Mouse (Mus musculus) midbrain, embryonic 11.5 days (tissue): ENCODE measurements around the gene Spn. TPM values are rescaled to one million over a fixed set of nuclear protein-coding genes. Genes with fewer than 3 reads are reported as not detected.
A peak's percentile ranks its signal among the peaks of the same experiment; 100 is the strongest.
"Not testable (repeated sequence)": the region's sequence is repeated elsewhere in the genome, so short reads cannot be mapped to it uniquely, and the experiment has no call there.

Experiments used
- ATAC-seq: fragments of 200-750 bp; cut with Nextera tagmentation; 2 replicates; pipeline ENCODE4 v1.8.0; 2017; ENCODE audit warnings: moderate TSS enrichment, moderate library complexity; ENCODE audit not compliant: low FRiP score
- DNase-seq: peaks from one replicate; pipeline ENCODE4 v3.0.0; 2015; ENCODE audit warnings: low spot score; ENCODE audit errors: missing footprints
- H3K27ac ChIP-seq: fragments of 300-500 bp; sonication (generic); 2 replicates; pipeline ENCODE4 v1.5.1; 2014; ENCODE audit warnings: low read depth, low read length
- H3K27me3 ChIP-seq: fragments of 300-500 bp; sonication (generic); 2 replicates; pipeline ENCODE4 v1.6.1; 2014; ENCODE audit warnings: mild to moderate bottlenecking, low read length, moderate library complexity, mixed read lengths; ENCODE audit not compliant: control insufficient read depth, insufficient read depth
- H3K36me3 ChIP-seq: fragments of 300-500 bp; sonication (generic); 2 replicates; pipeline ENCODE4 v1.6.1; 2014; ENCODE audit warnings: mild to moderate bottlenecking, low read length, moderate library complexity, mixed read lengths; ENCODE audit not compliant: control insufficient read depth, insufficient read depth
- H3K4me1 ChIP-seq: fragments of 300-500 bp; sonication (generic); 2 replicates; pipeline ENCODE4 v1.6.1; 2014; ENCODE audit warnings: low read length; ENCODE audit not compliant: control insufficient read depth, insufficient read depth
- H3K4me2 ChIP-seq: fragments of 300-500 bp; sonication (generic); 2 replicates; pipeline ENCODE4 v1.6.1; 2014; ENCODE audit warnings: mild to moderate bottlenecking, moderate library complexity
- H3K4me3 ChIP-seq: fragments of 300-500 bp; sonication (generic); 2 replicates; pipeline ENCODE4 v1.5.1; 2014; ENCODE audit warnings: low read depth, low read length
- H3K9ac ChIP-seq: fragments of 300-500 bp; sonication (generic); 2 replicates; pipeline ENCODE4 v1.6.1; 2014; ENCODE audit warnings: low read length
- H3K9me3 ChIP-seq: fragments of 300-500 bp; sonication (generic); 2 replicates; pipeline ENCODE4 v1.6.1; 2016; ENCODE audit warnings: low read length; ENCODE audit not compliant: control insufficient read depth
- WGBS: fragments of 180-500 bp; shearing (Covaris S2); extraction: QIAGEN DNeasy Blood & Tissue Kit; methylation state at CpG from one replicate; pipeline ENCODE4 v1.1.7; 2014; 5-methylcytosine and 5-hydroxymethylcytosine counted together
- polyA plus RNA-seq: library from polyadenylated mRNA; unstranded; fragments of >200 nt; fragmentation: Nextera tagmentation; extraction: Ambion mirVana; gene quantifications from 2 replicates; pipeline ENCODE4 v1.2.1, GENCODE M21; 2014

Gene Spn
- polyA plus RNA-seq, 1 experiment from 2014 or later: not detected

GRCm38 (mm10) chr7:127090154-127091113 is 47.2 kb downstream of the Spn start:
- Histone ChIP-seq H3K4me3 (no peak overlapping the region), H3K4me2 (no peak overlapping the region), H3K9me3 (no peaks in the 10 kb centered on the region), H3K27me3 (no peaks in the 10 kb centered on the region), H3K36me3 (no peaks in the 10 kb centered on the region), H3K4me1 (peaks cover 6% of the 10 kb centered on the region; the same call in 1 of the 2 replicates), H3K27ac (no peak overlapping the region), H3K9ac (no peak overlapping the region)
- no peak for DNase-seq
- ATAC-seq: no peak
- 86% methylated on average over 20 of the region's 20 CpGs for WGBS

GRCm38 (mm10) chr7:127088901-127089845 is 48.5 kb downstream of the Spn start:
- Histone ChIP-seq H3K9ac (peak overlapping the region; percentile 52), H3K36me3 (no peaks in the 10 kb centered on the region), H3K4me3 (no peak overlapping the region), H3K27me3 (no peaks in the 10 kb centered on the region), H3K4me1 (peaks cover 6% of the 10 kb centered on the region; the same call in 1 of the 2 replicates), H3K27ac (no peak overlapping the region), H3K9me3 (no peaks in the 10 kb centered on the region), H3K4me2 (peak overlapping the region; percentile 38)
- WGBS: 23% methylated on average over 27 of the region's 27 CpGs
- no peak for DNase-seq
- no peak for ATAC-seq

- H3K4me1 ChIP-seq: peaks cover 6% of the 10 kb centered on the region; the same call in 1 of the 2 replicates
- no peak overlapping the region for H3K4me3 ChIP-seq
- H3K9ac ChIP-seq: no peak overlapping the region
- H3K27ac ChIP-seq: no peak overlapping the region
- DNase-seq (no peak), ATAC-seq (no peak)
- H3K4me2 ChIP-seq: no peak overlapping the region
- H3K9me3 ChIP-seq: no peaks in the 10 kb centered on the region
- no peaks in the 10 kb centered on the region for H3K27me3 ChIP-seq
- no peaks in the 10 kb centered on the region for H3K36me3 ChIP-seq
- 89% methylated on average over 3 of the region's 3 CpGs for WGBS
Observed at GRCm38 (mm10) chr7:127088083-127088482, 49.5 kb downstream of the Spn start.

GRCm38 (mm10) chr7:127087278-127088010 is 50.2 kb downstream of the Spn start, which contains the start of gene Zg16:
Zg16 (minus strand) TSS chr7:127087328.
- H3K4me1 ChIP-seq, H3K4me3 ChIP-seq, H3K9me3 ChIP-seq, ATAC-seq, H3K27me3 ChIP-seq, H3K27ac ChIP-seq, H3K9ac ChIP-seq, DNase-seq, H3K36me3 ChIP-seq, H3K4me2 ChIP-seq: not testable (repeated sequence)
- 88% methylated on average over 6 of the region's 6 CpGs for WGBS

- H3K9ac ChIP-seq, H3K4me1 ChIP-seq, DNase-seq, H3K4me3 ChIP-seq, H3K9me3 ChIP-seq, H3K4me2 ChIP-seq, H3K27me3 ChIP-seq, H3K36me3 ChIP-seq, ATAC-seq, H3K27ac ChIP-seq: not testable (repeated sequence)
- 89% methylated on average over 6 of the region's 6 CpGs for WGBS
Observed at GRCm38 (mm10) chr7:127085751-127086150, 51.9 kb downstream of the Spn start.

- H3K4me3 ChIP-seq: no peak overlapping the region
- ATAC-seq (no peak), DNase-seq (no peak)
- no peaks in the 10 kb centered on the region for H3K9me3 ChIP-seq
- H3K9ac ChIP-seq: no peak overlapping the region
- peaks cover 6% of the 10 kb centered on the region; the same call in 1 of the 2 replicates for H3K4me1 ChIP-seq
- 82% methylated on average over 2 of the region's 2 CpGs for WGBS
- H3K36me3 ChIP-seq: no peaks in the 10 kb centered on the region
- no peak overlapping the region for H3K4me2 ChIP-seq
- no peaks in the 10 kb centered on the region for H3K27me3 ChIP-seq
- no peak overlapping the region for H3K27ac ChIP-seq
Observed at GRCm38 (mm10) chr7:127084794-127085193, 52.8 kb downstream of the Spn start.

GRCm38 (mm10) chr7:127083689-127084088 is 53.9 kb downstream of the Spn start:
- no peak for ATAC-seq
- H3K9me3 ChIP-seq: no peaks in the 10 kb centered on the region
- WGBS: 88% methylated on average over 4 of the region's 4 CpGs

GRCm38 (mm10) chr7:127082995-127083394 is 54.6 kb downstream of the Spn start:
- Histone ChIP-seq H3K27ac (no peak overlapping the region), H3K9ac (no peak overlapping the region), H3K9me3 (no peaks in the 10 kb centered on the region), H3K4me1 (no peaks in the 10 kb centered on the region), H3K4me3 (no peak overlapping the region), H3K4me2 (no peak overlapping the region), H3K36me3 (no peaks in the 10 kb centered on the region), H3K27me3 (no peaks in the 10 kb centered on the region)
- ATAC-seq: no peak
- DNase-seq: no peak
- 53% methylated on average over 2 of the region's 2 CpGs for WGBS

More at GRCm38 (mm10) chr7:127083689-127084088, 53.9 kb downstream of the Spn start:
- Histone ChIP-seq H3K4me3 (no peak overlapping the region), H3K9ac (no peak overlapping the region), H3K4me1 (no peaks in the 10 kb centered on the region), H3K27ac (no peak overlapping the region), H3K36me3 (no peaks in the 10 kb centered on the region), H3K27me3 (no peaks in the 10 kb centered on the region), H3K4me2 (no peak overlapping the region)
- no peak for DNase-seq
